Mouse (Mus musculus): Measurements from ENCODE around the gene Tmem212.

GRCm38 (mm10) chr3:27904659-27905330 is 8.6 kb upstream of the Tmem212 start:
- TF ChIP-seq USF1 (IDR thresholded peaks at IDR 0.05; ENCODE audit: low read depth) (no peak), CEBPB (IDR thresholded peaks at IDR 0.05; ENCODE audit: insufficient read depth, poor library complexity, severe bottlenecking) (no peak), TCF12 (IDR thresholded peaks at IDR 0.05; ENCODE audit: insufficient read depth, poor library complexity, severe bottlenecking) (no peak)

All from myocyte (in vitro differentiated cells).